Mouse (Mus musculus) layer of hippocampus, adult 11-12 months (tissue): ENCODE results near the gene Cmss1.

Source experiments
- DNase-seq: peaks from one replicate; pipeline ENCODE4 v3.0.0; 2022; ENCODE audit warnings: low spot score

Cmss1 gene

DNA sequence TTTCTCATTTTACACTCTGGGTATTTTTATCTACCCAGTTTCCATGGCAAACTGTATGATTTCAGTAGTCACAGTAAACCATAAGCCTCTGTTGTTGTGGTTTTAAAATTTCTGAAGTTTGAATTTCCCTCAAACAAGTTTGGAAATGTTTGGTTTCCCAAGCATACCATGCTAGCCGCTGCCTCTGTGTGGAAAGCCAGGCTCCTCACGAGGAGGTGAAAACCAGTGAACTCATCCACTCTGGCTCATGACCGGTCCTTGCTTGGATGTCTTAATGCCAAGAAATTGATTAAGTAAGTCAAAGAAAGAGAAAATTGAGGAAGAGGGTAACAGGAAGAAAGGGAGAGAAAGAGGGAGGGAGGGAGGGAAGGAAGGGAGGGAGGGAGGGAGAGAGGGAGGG is 48.4 kb downstream of the Cmss1 start:
- DNase-seq: no peak

DNA sequence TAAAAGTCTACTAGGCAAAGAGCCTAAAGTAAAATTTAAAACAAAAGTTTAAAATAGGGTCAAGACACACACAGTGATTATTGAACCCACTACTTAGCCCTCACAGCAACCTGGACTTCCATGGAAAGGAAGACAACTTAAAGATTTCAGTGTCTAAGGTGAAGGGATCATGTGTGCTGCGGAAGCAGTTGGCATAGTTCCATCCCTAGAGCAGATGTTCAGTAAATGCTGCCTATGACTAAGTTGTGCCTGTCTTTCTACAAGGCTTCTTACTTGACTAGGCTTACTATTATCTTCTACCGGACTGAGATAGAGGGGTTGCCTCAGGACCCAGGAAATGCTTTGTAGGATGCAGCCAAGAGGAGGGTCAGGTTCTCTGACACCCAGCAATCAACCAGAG is 50.4 kb downstream of the Cmss1 start:
- DNase-seq: no peak

DNA sequence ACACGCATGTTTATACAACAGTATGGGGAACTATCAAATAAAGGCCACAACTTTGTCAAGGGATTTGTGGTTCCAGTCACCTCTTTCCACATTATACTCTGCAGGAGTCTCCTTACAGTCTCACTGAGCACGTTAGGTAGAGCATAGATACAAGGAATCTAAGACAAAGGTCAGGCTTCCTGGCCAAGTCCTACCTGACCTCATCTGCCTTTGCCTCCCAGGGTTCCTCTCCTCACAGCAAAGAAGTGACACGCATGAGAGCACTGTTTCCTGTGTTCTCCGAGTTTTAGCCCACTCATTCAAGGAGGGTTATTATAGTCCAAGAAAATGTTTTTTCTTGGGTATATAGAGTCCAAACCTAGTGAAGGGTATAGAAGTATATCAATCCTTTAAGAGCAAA is 51.0 kb downstream of the Cmss1 start:
- no peak for DNase-seq

DNA sequence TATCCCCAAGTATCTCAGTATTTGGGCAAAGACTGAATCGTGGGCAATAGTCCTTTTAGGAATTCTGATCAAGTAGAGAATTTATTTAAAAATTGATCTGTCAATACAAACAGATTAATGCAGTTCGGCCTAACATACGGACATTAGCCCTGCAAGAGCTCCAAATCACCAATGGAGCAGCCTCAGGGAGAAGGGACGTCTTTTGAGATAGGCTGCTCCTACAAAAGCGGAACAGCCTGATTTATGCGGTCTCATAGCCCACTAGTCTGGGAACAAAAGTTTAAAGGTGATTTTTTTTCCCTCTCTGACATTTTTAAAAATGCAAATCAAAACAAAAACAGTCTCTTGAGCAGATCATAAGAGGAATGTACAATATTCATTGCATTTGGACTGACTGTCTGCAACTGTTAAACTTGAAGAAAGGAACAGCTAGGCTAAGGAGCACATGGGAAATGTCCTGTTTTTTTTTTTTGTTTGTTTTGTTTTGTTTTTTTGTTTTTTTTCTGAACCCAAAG is 51.7 kb downstream of the Cmss1 start:
- no peak for DNase-seq

DNA sequence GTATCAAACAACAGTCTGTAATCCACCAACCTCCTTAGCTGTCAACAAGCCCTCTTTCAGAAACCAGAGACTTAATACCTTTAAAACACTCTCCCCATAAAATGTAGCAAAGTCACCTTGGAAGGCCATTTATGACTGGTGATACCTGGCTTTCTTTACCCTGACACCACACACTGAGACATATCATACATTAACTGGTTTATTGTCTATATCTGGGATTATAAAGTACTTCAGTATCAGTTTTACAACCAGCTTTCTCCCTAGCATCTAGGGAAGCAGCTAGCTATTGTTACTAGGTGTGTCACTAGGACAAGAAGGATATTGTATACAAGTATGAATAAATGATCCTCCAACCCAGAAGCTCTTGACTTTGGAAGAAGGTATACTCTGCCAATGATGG is 53.4 kb downstream of the Cmss1 start:
- no peak for DNase-seq

DNA sequence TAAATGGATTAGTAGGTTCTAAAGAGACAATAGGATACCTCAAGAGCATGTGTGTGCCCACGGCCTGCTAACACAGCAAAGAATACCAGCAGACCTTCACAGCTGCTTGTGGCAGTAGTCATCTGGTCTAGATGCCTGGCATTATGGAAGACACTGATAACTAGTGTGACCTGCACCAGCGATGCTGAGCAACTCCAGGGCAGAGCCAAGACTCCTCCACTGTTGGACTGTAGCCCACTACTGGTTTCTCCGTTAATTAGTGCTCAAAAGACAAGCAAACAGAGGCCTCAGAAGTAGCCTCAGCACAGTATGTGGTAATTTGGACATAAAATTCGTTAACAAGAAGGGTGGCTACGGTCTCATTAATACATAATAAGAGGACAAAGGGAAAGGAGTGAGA is 54.0 kb downstream of the Cmss1 start:
- DNase-seq: no peak

DNA sequence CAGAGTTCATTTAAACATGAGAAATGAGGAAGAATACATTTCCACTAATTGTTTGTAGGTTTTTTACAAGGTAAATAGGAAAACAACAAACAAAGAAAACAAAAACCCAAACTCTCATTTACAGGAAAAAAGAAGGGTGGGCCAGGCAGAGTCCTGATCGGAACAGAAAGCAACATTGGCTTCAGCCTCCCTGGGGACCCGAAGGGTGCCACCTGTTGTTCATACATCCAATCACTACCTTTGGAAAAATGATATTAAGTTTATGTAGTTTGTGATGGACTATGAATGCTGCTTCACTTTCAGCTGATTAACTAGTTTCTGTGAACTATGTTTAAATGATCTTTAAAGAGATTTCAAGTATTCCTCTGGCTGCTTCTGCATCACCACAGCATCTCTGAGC is 55.0 kb downstream of the Cmss1 start:
- no peak for DNase-seq

DNA sequence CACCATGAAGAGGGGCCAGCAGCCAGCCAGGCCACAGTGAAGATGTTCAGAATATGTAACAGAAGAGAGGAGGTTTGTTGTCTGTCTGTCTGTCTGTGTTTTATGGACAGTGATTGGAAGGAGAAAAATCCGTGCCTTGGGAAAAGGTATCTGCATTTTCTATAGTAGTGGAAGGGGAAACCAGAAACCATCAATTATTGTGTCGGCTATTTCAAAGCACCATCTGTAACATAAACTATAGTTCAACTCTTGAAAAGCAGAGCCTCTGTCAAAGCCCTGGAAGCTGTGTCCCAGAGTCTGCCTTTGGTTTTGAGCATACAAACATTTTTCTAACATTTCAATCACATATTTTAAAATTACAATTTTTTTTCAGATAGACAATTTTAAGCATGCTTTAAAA is 55.8 kb downstream of the Cmss1 start:
- DNase-seq: no peak

DNA sequence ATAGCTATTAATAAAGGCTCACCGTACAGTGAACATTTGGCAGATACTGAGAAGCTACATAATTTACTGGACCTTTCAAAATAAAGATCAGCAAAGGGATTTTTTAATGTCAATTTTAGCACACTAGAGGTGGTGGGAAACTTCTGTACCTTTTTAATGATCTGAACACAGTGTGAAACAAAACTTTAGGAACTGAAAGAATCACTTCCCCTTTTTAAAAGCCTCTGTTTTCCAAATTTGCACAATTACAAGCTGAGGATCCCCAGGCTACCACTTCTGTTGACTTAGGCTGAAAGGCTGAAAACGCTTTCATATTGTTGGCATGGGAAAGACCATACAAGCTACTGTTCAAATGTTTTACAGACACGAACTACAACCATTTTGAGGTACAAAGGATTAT is 56.6 kb downstream of the Cmss1 start:
- no peak for DNase-seq

DNA sequence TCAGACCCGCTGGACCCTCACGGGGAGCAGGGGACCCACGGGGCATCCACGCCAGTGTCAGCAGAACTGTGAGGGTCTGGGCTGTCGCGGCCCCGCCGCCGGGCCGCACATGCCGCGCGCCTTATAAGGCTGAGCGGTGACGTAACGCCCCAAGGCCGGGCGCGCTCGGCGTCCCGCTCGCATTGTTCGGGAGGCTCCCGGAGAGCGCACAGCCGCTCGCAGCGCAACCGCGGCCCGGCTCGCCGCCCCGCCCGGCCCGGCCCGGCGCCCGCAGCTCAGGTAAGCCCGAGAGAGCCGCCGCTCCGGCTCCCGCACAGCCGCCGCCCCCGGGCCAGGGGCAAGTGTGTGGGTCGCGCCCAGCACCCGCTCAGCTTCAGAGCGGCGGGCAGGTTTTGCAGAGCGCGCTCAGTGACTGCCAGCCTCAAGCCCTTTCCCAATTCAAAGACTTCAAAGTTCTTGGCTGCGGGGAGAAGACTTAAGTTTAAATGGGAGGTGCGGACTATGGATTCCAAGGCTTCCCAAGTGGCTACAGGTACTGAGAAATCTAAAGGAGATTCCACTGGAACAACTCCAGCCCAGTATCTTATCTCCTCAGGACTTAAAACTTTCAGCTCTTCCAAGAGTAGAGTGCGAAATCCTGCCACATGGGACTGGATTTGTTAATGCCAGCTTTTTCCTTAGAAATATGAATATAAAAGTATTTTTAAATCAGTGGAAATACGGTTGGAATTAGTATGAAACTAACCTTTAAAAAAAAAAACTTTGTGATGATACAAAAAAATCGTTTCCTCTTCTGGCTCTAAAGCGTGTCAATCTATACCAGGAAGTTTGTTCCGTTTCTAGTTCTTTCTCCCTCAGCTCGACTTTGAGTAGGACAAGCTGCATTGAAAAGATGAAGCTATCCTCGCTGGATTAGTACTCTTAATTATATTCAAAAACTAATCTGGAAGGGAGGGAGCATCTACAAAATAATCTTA is 57.3 kb downstream of the Cmss1 start:
- peak; percentile 48 for DNase-seq

DNA sequence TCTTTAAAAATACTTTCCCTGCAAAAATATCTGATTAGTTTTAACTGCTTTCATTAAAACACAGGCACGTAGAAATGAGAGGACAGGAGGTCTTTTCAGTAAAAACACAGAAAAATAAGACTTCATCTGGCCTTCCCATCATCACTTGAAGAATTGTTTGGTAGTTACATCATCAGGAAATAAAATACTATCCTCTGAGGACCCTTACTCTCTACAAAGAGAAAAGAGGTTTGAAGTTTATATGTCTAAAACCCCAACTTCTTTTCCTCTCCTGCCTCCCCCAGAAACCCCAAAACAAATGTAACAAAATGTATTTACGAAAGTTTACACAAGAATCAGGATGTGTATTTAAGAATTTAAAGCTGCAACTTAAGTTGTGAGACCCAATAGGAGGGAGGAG is 58.1 kb downstream of the Cmss1 start:
- no peak for DNase-seq

DNA sequence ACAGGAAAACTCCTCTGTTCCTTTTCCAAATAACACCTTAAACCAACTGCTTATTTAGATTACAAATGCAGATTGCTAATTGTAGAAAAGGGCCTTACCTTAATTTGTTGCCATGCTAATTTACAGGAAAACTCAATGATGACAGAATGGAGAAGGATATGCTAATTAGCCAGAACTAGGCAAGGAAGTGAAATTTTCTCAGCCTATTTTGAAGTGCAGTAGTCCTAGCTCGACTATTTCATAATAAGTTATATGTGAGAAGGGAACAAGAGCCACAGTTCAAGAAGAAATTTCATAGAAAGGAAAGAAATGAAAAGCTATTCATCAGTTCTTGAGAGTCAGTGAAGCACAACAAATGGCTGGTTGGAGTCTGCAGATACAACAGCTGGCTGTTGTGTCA is 60.3 kb downstream of the Cmss1 start:
- no peak for DNase-seq

DNA sequence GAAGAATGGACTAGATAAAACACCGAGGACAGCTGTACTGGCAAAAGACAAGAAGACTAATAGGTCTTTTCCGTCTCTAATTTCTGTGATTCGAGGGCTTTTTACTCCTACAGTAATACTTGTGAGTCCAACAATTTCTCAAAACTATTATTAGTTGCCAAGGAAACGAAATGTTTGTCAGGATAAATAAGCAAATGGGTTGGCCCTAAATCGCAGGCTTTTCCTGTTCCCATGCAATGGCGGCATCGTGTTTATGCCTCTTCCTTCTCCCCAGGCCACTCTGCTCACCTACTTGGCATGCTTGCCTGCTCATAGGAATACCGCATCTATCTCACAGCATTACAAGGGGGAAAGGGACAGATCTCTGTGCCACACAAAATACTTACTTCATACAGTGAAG is 62.2 kb downstream of the Cmss1 start:
- no peak for DNase-seq

DNA sequence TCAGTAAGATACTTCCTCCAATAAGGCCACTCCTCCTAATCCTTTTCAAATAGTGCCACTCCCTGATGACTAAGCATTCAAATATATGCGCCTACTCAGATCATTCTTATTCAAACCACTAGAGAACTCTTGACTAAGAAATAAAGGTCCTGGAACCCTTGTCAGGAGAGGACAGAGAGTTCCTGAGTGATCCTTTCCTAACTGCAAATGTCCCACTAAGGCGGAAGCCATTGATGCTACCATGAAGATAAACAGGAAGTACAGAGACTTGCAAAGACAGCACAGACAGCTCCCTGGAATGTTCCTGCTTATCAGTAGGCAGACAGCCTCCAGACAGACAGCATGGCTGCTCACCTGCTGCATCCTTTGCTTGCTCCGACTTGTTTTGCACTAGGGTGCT is 63.4 kb downstream of the Cmss1 start:
- DNase-seq: no peak

DNA sequence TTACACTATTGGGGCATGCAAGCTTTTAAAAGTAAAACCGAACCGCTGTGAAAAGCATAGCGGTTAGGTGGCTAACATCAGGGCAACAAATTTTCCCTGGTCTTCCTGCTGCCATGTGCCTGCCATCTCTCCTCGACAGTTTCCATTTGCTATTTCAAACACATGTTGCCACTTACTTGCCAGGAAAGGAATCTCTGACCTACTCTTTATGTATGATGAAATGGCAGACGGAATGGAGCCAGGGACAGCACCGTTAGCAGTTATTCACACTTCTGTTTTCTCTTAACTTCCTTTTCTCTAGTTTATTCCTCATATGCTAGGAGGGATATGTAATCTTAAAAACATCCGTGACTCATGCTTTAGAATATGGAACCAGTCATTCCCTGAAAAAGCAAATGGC is 70.2 kb downstream of the Cmss1 start:
- DNase-seq: no peak

DNA sequence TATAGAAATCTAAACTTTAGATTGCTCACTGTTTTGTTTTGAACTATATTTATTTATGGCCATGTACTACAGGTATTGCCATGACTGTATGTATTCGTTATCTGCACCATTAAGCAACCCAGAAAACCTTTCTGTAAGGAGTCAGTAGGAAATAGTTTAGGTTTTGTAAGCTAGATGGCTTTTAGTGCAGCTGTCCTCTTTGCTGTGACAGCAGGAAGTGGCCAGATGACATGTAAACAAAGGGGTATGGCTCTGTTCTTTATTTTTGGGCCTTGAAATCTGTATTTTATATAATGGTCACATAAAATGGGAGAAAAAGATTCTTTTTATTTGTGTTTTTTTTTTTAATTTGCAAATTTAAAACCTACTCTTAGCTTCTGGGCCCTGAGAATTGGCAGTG is 71.9 kb downstream of the Cmss1 start:
- DNase-seq: no peak

DNA sequence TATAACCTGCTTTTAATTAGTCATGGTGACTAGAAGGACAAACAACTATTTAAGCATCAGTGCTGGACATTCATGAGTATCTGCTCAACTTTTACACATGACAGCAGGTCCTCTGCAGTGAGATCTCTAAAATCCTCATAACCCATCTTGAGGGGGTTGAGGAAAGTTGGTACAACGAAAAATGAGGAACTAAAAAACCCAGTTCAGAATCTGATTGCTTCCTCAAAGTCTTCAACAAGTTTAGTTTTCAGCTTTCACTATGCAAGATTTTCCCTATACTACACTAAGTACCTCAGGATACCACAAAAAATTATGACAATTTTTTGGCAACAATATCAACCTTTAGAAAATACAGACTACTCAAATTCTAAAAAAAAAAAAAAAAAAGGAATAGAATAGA is 72.3 kb downstream of the Cmss1 start:
- DNase-seq: no peak

DNA sequence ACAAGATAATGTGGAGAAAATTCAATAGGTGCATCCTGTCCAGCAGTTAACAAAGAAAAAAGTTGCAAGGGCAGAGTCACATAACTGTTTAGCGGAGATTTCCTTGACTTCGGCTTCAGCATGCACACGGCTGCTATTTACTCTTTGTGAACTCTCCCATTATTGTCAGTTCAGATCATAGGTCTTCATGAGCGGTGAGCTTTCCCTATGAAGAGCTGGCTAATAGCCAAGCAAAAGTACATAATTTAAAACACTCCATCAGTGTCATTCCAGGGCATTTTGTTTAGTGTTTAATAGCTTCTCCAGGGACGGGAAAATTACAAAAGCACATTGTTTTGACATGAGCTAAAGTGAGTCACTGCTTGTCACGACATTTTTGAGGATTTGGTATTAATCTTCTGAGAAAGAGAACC is 74.6 kb downstream of the Cmss1 start:
- no peak for DNase-seq

DNA sequence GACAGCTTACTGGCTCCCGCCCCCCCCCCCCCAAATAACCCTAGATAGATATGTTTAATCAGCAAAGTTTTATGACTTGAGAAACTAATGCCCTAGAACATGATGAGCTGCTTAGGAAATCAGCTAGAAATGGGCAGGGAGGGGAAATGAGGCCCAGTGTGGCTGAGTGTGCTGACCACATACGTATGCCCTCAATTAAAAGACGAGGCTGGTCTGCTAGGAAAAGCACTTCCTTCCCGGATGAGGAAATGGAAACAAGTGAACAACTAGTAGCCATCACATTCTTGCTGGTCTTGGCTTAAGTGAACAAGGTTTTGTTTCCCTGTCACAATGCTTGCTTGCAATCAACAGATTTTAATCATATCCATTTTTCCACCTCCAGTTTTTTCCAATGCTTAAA is 76.1 kb downstream of the Cmss1 start:
- DNase-seq: no peak

DNA sequence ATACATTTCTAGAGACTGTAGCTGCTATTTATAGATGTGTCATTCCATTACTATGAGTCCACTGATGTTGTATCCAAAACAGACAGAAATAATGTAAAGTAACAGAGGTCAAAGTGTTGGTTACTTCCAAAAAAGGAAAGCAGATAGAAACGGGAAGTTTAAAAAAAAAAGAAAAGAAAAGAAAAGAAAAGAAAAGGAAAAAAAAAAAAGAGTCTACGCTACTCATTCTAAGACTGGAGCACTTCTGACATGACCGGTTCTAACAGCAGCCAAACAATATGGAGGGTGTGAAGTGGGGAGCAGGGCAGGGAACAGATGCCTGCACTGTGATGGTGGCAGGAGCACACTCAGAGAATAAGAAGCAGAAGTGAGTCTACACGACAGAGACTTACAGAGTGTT is 78.2 kb downstream of the Cmss1 start:
- DNase-seq: no peak

DNA sequence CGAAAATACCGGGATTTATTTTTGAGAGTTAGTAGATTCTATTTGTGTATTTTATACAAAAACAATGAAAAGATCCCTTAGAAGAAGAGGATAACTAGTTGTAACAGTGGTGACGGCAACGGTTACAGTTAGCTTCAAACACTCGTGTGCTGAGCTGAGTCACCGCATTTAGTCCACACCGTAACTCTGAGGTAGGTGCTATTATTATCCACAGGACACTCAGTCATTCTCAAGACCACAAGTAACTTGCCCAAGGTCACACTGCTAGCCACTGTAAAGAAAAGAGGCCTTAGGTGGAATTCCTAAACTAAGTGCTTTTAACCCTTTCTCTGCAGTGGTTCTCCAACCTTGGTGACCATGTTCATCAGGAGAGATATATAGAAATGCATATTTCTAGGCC is 79.8 kb downstream of the Cmss1 start:
- no peak for DNase-seq

DNA sequence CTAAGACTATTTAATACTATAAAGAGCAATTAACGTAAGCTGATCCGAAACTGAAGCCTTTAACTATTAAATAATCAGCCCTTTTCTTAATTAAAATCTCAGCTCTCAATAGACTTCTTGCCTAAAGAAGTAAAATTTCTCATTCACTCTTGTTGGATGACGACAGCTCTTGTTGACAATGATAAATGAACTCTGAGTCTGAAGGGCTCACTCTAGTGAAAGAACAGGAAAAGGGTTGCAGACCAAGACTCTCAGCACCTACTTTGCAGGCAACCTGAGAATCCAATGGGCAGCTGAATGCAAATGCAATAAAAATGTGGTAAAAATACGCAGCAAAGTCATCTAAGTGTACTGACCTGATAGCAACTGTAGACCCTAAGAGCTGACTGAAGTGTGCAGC is 81.2 kb downstream of the Cmss1 start:
- no peak for DNase-seq

DNA sequence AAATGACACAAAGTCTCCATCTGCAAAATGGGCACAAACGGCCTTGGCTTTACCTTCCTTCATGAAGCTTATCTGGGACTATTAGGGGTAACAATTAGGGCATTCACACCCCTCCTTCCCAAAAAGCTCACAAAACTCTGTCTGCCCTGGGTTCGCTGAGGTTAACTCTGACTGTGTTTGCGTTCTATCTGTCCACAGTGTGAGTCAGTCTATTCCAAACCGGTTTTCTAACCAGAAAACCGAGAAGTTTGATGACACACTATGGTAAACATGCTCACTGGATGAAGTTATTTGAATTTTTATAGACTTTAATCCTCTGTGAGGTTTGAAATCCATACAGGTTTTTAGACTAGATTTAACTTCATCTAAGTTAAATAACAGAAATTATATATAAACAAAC is 81.6 kb downstream of the Cmss1 start:
- no peak for DNase-seq

DNA sequence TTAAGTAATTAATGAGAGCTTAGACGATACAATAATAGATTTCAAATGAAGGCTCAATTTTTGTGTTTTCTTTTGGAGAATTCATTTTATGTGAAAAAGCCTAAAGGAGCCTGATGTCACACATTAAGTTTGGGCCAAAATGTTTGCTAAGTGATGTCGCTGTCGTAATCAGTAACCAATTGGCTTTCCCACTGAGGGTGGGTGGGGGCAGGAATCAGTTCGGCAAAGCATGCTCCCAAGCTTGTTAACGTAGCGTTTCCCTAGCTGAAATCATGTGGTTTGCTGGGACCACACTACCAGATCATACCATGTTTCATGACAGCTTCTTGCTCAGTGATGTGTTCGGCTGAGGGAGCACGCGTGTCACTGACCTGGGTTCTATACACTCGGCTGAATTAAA is 91.0 kb downstream of the Cmss1 start:
- no peak for DNase-seq
